Mouse (Mus musculus) mouse embryonic stem cell (cell line): ENCODE data around the gene Cd79b.

ENCODE experiments used
- in situ Hi-C, 2 experiments: fragments of 300-500 bp; cut with MboI; formaldehyde crosslinking; loops; 1 replicate in 1 of 2; 3 replicates in 1 of 2; pipeline ENCODE4 v1.14.3; 2019 to 2020; ENCODE audit warnings: low sequenced_read_pairs in 2 of 2, low pct_unique_long_range_greater_than_20kb in 1 of 2, mixed read lengths in 1 of 2; ENCODE audit not compliant: unreplicated experiment in 1 of 2

Gene Cd79b

DNA sequence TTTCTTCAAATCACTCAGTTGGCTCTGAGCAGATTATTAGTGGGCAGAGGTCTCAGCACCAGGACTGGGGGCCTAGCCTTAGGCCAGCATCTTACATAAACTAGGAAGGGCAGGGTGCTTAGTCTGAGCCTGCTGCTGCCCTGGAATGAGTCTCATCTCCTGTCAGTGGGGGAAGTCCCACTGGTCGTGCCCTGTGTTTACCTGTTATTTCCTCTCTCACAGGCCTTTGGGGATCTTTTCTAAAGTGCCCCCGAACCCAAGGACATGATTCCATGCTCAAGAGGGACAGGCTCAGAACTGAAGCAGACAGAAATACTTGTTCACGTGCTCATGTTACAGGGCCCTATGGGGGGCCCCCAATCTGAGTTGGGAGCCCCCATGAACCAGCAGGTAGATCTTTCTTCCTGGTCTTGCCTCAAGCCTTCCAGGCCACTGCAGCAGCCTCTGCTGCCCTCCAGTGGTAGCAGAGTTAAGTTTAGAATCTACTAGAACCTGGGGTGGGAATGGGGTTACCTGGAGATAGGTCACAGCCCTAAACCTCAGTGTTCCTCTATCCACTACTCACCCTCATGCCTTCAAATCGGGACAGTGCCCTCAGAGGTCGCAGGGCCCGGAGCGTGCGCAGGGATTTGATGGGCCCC, 11.1 kb upstream of the Cd79b start:
- in situ Hi-C loops, result no loop called here

- in situ Hi-C loops, result no loop called here
Observed at GRCm38 (mm10) chr11:106324858-106325257, 10.3 kb upstream of the Cd79b start.

DNA sequence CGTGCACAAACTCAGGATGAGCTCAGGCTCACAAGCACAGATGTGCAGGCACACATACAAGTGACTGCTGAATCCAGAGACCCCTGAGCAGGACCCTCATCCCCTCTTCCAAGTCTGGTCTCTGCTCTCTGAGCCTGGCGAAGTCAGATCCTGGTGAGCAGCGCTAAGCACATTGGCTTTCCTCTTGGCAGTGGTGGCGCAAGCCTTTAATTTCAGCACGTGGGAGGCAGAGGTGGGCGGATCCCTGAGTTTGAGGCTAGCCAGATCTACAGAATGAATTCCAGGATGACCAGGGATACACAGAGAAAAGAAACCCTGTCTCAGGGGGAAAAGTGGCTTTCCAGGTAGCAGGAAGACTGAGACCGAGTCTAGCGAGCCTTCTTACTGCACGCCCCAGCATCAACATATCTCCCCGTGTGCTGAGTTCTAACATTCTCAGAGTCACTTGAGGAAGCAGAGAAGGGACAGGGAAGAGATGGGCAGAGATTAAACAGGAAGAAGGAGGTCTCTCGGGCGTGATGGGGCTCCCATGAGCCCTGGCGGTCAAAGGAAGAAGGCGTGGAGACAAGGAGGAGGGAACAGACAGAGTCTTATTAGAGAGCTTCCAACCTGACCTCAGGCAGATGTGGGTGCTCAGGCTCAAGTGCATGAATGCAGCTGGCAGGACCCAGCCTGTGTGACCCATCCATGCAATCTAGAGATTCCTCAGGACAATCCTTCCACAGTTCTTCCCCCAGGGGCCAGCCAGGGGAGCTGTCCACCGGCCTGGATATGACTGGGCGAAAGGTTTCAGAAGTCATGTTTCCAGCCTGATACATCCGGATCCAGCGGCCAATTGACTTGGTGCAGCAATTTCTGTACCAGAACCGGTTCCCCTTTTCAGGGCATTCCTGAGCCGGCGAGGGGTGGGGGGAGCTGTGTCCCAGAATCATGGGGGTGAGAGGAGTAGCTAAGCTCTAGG, 4.1 kb upstream of the Cd79b start:
- in situ Hi-C loops, result no loop called here

DNA sequence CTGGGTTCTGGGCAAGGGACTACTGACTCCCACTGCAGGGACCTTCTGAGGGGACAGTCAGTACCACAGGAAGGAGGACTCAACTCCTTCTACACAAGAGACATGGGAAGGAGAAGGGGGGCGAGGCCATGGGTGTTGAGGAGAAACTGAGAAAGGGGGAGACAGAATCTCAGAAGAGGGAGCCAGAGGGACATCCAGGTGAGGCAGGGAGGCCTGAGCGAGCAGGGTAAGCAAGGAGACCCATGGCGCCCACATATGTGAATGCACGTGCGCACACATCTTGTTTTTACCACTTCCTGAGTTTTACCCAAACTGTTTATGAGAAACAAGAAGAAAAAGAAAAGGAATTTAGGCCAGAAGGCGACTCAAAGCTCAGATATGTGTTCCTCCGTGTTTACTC, 3.2 kb upstream of the Cd79b start:
- in situ Hi-C loops, result no loop called here

DNA sequence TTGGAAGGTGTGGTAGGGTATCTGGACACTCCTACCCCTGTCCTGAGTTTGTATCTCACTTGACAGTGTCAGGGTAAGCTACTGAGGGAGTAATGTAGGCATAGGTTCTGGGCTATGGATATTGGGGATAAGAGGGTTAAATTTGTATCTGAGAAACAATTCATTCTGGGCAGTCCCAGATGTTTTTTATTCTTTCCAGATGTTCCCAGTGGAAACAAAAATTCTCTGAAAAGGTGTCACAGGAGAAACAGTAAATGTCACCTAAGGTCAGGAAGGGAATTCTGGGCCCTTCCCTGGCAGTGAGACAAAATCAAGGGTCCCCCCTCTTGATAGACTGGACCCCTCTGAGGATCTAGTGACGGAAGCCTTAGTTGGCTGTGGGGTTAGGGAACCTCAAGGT, 1.9 kb upstream of the Cd79b start:
- in situ Hi-C loops, result no loop called here

DNA sequence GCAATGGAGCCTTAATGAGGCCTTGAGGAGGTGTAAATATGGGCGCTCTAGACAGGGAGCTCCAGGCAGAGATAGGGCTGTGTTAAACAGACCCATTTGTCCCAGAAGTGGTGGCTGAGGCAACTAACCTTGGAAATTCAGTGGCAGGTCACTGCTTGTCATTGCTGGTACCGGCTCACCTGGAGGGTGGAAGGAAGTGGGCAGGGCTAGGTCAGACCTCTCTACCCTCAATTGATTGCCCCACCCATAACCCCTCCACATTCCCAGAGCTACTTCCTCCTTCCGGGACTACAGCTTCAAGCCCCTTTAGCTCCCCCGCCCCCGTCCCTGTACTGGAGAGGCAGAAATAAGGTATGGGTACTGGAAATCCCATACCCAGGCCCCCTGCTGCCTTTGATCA, 1.0 kb downstream of the Cd79b start:
- in situ Hi-C loops, result no loop called here

GRCm38 (mm10) chr11:106310123-106310522, 4.4 kb downstream of the Cd79b start:
- in situ Hi-C loops, result no loop called here

GRCm38 (mm10) chr11:106308162-106308561, 6.4 kb downstream of the Cd79b start:
- in situ Hi-C loops, result no loop called here

GRCm38 (mm10) chr11:106307432-106307831, 7.1 kb downstream of the Cd79b start:
- in situ Hi-C loops, result no loop called here

DNA sequence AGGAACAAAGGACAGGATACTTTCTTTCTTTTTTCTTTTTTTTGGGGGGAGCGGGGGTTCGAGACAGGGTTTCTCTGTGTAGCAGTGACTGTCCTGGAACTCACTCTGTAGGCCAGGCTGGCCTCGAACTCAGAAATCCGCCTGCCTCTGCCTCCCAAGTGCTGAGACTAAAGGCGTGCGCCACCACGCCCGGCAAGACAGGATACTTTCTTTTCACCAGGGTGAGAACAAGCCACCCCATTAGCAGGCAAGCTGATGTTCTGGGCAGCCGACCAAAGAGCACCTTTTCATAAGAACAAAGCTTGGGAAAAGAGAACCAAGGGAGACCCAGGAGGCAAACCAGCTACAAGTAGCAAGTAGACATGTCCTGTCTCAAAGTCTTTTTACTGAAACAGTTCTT, 7.8 kb downstream of the Cd79b start:
- in situ Hi-C loops, result no loop called here

DNA sequence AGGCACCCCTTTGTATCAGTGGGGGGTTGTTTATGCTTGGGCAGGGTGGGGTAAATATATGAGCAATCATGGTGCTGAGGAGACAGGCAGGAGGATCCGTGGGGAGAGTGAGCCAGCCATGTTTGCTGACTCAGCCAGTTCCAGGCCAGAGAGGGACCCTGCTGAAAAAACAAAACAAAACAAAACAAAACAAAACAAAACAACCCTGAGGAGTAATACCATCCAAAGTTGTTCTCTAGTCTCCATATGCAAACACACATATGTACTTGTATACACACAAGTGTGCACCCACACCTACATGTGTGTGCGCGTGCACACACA, 8.5 kb downstream of the Cd79b start:
- in situ Hi-C loops, result no loop called here

GRCm38 (mm10) chr11:106305348-106306064, 9.1 kb downstream of the Cd79b start:
- in situ Hi-C loops, result no loop called here

GRCm38 (mm10) chr11:106302634-106303033, 11.9 kb downstream of the Cd79b start:
- in situ Hi-C loops, result no loop called here

DNA sequence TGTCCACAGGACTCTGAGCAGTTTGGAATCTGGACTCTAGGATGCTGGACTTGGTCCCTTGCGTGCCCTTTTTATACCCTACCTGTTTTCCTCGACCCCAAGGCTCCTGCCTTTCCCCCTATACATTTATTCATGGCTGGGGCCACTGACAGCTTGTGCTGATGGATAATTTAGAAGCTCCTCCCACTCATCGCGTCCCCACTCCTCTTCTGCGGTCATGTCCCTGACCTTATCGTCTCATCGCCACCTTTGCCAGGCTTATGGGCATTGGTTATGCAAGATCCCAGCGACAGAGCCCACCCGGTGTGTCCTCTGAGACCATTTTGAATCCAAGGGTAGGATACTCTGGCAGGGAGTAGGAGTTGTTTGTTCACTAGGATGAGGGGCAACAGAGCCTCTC, 12.8 kb downstream of the Cd79b start, which contains the start of gene Gh:
Gh (minus strand) TSS at position 101 of the 400 bp plus-strand sequence.
- in situ Hi-C loops, result no loop called here

DNA sequence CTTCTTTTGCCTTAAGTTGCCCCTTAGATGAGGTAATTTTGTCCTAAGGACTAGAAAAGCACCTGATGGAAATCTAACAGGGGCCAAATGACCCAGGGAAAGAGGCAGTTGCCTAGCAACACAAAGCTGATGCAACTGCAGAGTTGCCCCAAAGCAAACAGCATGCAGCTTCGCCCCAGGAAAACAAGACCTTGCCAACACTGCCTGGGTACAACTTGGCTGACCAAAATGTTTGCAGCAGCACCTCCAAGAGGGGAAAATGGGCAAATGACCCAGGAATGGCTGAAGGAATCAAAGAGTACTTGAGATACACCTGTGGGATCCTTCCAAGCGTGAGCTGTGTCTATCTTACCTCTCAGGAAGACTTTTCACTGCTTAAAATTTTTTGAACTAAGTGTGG, 22.7 kb downstream of the Cd79b start:
- in situ Hi-C loops, result no loop called here

DNA sequence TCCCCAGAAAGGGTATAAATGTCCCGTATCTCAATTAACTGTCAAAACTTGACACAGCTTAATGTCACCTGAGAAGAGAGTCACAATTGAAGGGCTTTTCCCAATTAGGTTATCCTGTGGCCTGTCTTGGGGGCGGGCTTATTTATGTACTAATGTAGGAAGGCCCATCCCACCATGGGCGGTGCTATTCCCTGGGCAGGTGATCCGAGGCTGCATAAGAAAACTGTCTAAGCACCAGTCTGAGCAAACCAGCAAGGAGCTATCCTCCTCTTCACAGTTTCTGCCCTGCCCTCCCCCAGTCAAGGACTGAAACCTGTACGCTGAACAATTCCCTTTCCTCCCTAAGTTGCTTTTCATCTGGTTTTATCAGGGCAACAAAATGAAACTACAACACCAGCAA, 24.2 kb downstream of the Cd79b start:
- in situ Hi-C loops, result no loop called here

DNA sequence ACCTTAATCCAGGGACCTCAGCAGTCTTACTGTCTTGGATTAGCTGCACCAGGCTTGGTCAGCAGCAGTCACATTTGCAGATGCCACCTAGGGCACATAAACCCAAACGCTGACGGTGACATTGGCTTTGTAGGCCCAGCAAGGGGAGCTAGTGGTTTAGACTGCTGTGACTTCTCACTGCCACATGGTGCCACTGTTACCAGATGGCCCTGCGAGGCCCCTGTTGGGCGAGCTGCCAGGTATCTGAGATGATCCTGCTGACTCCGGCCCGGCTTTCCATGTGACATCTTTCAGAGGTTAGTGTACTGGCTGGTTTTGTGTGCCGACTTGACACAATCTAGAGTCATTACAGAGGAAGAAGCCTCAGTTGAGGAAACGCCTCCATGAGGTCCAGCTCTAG, 25.2 kb downstream of the Cd79b start:
- in situ Hi-C loops, result no loop called here

- in situ Hi-C loops, result no loop called here
Observed at GRCm38 (mm10) chr11:106286987-106287386, 27.6 kb downstream of the Cd79b start.

DNA sequence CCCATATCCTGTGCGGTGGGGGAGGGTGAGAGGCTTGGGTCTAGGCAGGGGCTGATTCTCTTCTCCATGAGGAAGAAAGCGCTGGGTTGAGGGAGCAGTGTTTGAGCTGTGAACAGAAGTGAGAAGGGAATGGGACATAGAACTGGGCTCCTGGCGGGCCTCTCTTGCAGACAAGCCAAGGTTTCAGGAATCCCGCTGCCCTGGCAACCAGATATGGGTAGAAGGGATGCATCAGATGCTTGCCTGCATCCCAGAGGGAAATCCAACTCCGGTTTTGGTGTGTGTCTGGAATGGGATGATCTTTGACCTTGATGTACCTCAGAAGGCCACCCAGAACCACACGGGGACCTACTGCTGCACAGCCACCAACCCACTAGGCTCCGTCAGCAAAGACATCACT, 28.4 kb downstream of the Cd79b start:
- in situ Hi-C loops, result no loop called here
